Mouse (Mus musculus) urinary bladder, postnatal 0 days (tissue): Measurements from ENCODE around the gene 1700020L24Rik. TPM values are rescaled to one million over a fixed set of nuclear protein-coding genes. Genes with fewer than 3 reads are reported as not detected.

Source experiments
- polyA plus RNA-seq: library from polyadenylated mRNA; unstranded; fragments of >200 nt; fragmentation: Nextera tagmentation; extraction: Ambion mirVana; gene quantifications from 2 replicates; pipeline ENCODE4 v1.2.1, GENCODE M21; 2015

1700020L24Rik gene
- polyA plus RNA-seq = 0.35 and 0.41 TPM in 2 replicates

GRCm38 (mm10) chr11:83437377-83437776 lies at the start of gene 1700020L24Rik:
1700020L24Rik (plus strand) TSS chr11:83437677.

GRCm38 (mm10) chr11:83409087-83409754 lies 28.3 kb upstream of the 1700020L24Rik start, which contains the start of gene Rasl10b:
Rasl10b (plus strand) TSS chr11:83409137.

GRCm38 (mm10) chr11:83429355-83429754 lies 8.1 kb upstream of the 1700020L24Rik start, which contains the start of gene Gas2l2:
Gas2l2 (minus strand) TSS chr11:83429455.

GRCm38 (mm10) chr11:83462711-83463244 lies 25.3 kb downstream of the 1700020L24Rik start, which contains the start of gene Mmp28:
Mmp28 (minus strand) TSS chr11:83463071.

GRCm38 (mm10) chr11:83472324-83473234 lies 35.1 kb downstream of the 1700020L24Rik start, which contains the start of gene Taf15:
Taf15 (plus strand) TSS chr11:83473086.

Other genes with a start within 250 kb of the 1700020L24Rik start
- gene Slfn3, start 246.3 kb upstream of the 1700020L24Rik start, polyA plus RNA-seq = 0.26 and 0.39 TPM in 2 replicates
- gene Slfn14, start 151.0 kb upstream of the 1700020L24Rik start, polyA plus RNA-seq = 0.04 and 0.15 TPM in 2 replicates
- 26.7 and 32.1 TPM in 2 replicates for gene Ap2b1, start 138.7 kb upstream of the 1700020L24Rik start, polyA plus RNA-seq
- 8.3 and 8.9 TPM in 2 replicates for gene Pex12, start 135.1 kb upstream of the 1700020L24Rik start, polyA plus RNA-seq
- 0.36 and 0.54 TPM in 2 replicates for gene Rasl10b, start 28.5 kb upstream of the 1700020L24Rik start, polyA plus RNA-seq
- gene Gas2l2, start 8.2 kb upstream of the 1700020L24Rik start, polyA plus RNA-seq = 0.07 TPM in 1 of 2 replicates, not detected in the other
- gene Mmp28, start 25.4 kb downstream of the 1700020L24Rik start, polyA plus RNA-seq = 5.1 and 6.0 TPM in 2 replicates
- 4.8 and 6.0 TPM in 2 replicates for gene Taf15, start 35.4 kb downstream of the 1700020L24Rik start, polyA plus RNA-seq
- gene Heatr9, start 84.5 kb downstream of the 1700020L24Rik start, polyA plus RNA-seq = not detected in 2 replicates
- 0.45 and 0.88 TPM in 2 replicates for gene Ccl5, start 92.8 kb downstream of the 1700020L24Rik start, polyA plus RNA-seq
- 19.7 and 93.4 TPM in 2 replicates for gene Ccl9, start 141.0 kb downstream of the 1700020L24Rik start, polyA plus RNA-seq
- 54.5 and 456 TPM in 2 replicates for gene Ccl6, start 155.4 kb downstream of the 1700020L24Rik start, polyA plus RNA-seq
- not detected in 2 replicates for gene Rpl9-ps1, start 207.9 kb downstream of the 1700020L24Rik start, polyA plus RNA-seq
- gene Ccl3, start 211.7 kb downstream of the 1700020L24Rik start, polyA plus RNA-seq = 1.2 and 1.9 TPM in 2 replicates
- 2.9 and 5.3 TPM in 2 replicates for gene Ccl4, start 224.9 kb downstream of the 1700020L24Rik start, polyA plus RNA-seq